ENCODE assay signal across 11 mouse cellular contexts in the genomic region with DNA sequence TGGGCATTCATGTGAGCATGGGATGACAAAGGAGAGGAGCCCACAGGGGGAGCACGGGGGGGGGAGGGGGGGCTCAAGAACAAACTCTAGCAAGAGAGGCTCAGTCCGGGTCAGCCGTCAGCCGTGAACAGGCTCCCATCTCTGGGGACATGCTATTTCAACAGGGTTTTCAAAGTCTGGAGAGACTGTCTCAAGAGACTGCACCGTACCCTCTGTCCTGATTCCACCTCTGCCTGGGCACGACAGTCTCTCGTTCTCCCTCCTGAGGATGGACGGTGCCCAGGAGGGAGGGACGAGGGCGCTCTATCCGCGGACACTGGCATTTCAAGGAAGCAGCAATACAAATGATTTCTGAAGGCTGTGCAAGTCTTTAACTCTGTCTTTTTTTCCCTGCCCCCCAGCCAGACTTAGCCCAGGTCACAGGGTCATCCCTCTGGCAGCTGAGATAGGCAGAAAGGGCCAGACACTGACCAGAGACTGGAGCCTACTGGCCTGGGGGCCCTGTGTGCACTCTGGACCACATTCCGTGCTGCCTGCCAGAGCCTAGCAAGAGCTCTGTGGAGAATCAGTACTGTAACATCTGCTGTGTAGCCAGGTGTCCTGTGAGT.
A peak's percentile ranks its signal among the peaks of the same experiment; 100 is the strongest.
DNase-seq lines count a peak whose midpoint lies in the region; ATAC-seq lines count a peak whose summit lies in the region.
"Had no signal": no experiment of that assay in that cellular context is flagged by ENCODE, and none has a peak within 500 bp of the region (broad histone marks: within the 10 kb centered on the region; RNA-seq: fewer than 3 reads in every experiment).

No protein-coding gene starts in this region.

- peak; percentile 61 for DNase-seq in adrenal gland, postnatal 14 days
- DNase-seq in adrenal gland, postnatal 4 days (ENCODE audit: low spot score in 2 of 2) = no peak
- peak; percentile 69 to 91 for DNase-seq in kidney, postnatal 25 days
- DNase-seq in layer of hippocampus, adult 18-20 months (ENCODE audit: low spot score in 2 of 2) = no peak
- no peak for DNase-seq in lung, postnatal 10 days
- DNase-seq: right cerebral cortex, postnatal 4 days had no signal

- no peaks in the 10 kb centered on the region for H3K9me3 ChIP-seq in midbrain, embryonic 12.5 days
- no peaks in the 10 kb centered on the region for H3K9me3 ChIP-seq in midbrain, embryonic 15.5 days
- no peaks in the 10 kb centered on the region for H3K9me3 ChIP-seq in stomach, embryonic 16.5 days (replicated peaks; ENCODE audit: control insufficient read depth, low read length)

- no peak overlapping the region for H3K4me3 ChIP-seq in midbrain, embryonic 12.5 days
- no peak overlapping the region for H3K4me3 ChIP-seq in midbrain, embryonic 15.5 days
- H3K4me3 ChIP-seq in stomach, embryonic 16.5 days (replicated peaks; ENCODE audit: low read length) = no peak overlapping the region
- H3K4me3 ChIP-seq: erythroblast, embryonic 14.5 days had no signal

- peaks cover 22% of the 10 kb centered on the region for H3K27me3 ChIP-seq in midbrain, embryonic 12.5 days
- H3K27me3 ChIP-seq in midbrain, embryonic 15.5 days (replicated peaks) = no peaks in the 10 kb centered on the region
- no peaks in the 10 kb centered on the region; the same call in 1 of the 2 replicates for H3K27me3 ChIP-seq in stomach, embryonic 16.5 days (ENCODE audit: control insufficient read depth, insufficient read depth, low read length)

- WGBS in midbrain, embryonic 12.5 days = 10% methylated on average over 13 of the region's 13 CpGs
- WGBS in midbrain, embryonic 15.5 days = 13% methylated on average over 13 of the region's 13 CpGs
- 29% methylated on average over 13 of the region's 13 CpGs for WGBS in stomach, embryonic 16.5 days

- peak overlapping the region; percentile 22; the same call in 1 of the 2 replicates for H3K4me2 ChIP-seq in midbrain, embryonic 12.5 days (replicated peaks)
- H3K4me2 ChIP-seq in midbrain, embryonic 15.5 days = no peak overlapping the region
- no peak overlapping the region; the same call in 1 of the 2 replicates for H3K4me2 ChIP-seq in stomach, embryonic 16.5 days (ENCODE audit: low read depth, low read length)

- H3K4me1 ChIP-seq in midbrain, embryonic 12.5 days = peaks cover 41% of the 10 kb centered on the region
- peaks cover 30% of the 10 kb centered on the region for H3K4me1 ChIP-seq in midbrain, embryonic 15.5 days
- peaks cover 25% of the 10 kb centered on the region; the same call in 1 of the 2 replicates for H3K4me1 ChIP-seq in stomach, embryonic 16.5 days (ENCODE audit: control insufficient read depth, insufficient read depth, low read length)

- no peak overlapping the region; the same call in 1 of the 2 replicates for H3K9ac ChIP-seq in midbrain, embryonic 12.5 days (replicated peaks)
- H3K9ac ChIP-seq in midbrain, embryonic 15.5 days = no peak overlapping the region
- H3K9ac ChIP-seq in stomach, embryonic 16.5 days (ENCODE audit: low read length) = 0 out of 2 replicates have a peak overlapping the region, but pooled peaks have one; percentile 26

- no peak for ATAC-seq in midbrain, embryonic 12.5 days (ENCODE audit: low FRiP score, low read depth)
- no peak for ATAC-seq in midbrain, embryonic 15.5 days (replicated peaks)
- ATAC-seq in stomach, embryonic 16.5 days (ENCODE audit: insufficient read depth, low FRiP score) = no peak
- ATAC-seq: activated CD4-positive, CD25-positive, alpha-beta regulatory T cell, adult 4 months had no signal

- H3K36me3 ChIP-seq in midbrain, embryonic 12.5 days = no peaks in the 10 kb centered on the region
- H3K36me3 ChIP-seq in midbrain, embryonic 15.5 days (replicated peaks) = no peaks in the 10 kb centered on the region
- no peaks in the 10 kb centered on the region for H3K36me3 ChIP-seq in stomach, embryonic 16.5 days (ENCODE audit: control insufficient read depth, insufficient read depth, low read length)

- H3K27ac ChIP-seq in midbrain, embryonic 12.5 days (replicated peaks) = no peak overlapping the region
- H3K27ac ChIP-seq in midbrain, embryonic 15.5 days = no peak overlapping the region
- H3K27ac ChIP-seq in stomach, embryonic 16.5 days (ENCODE audit: low read length) = no peak overlapping the region

Comparison
In these comparisons a context has a peak if more than half of its experiments do, and no peak if none do; other contexts are left out.
1. DNase-seq: peak in adrenal gland, postnatal 14 days (single experiment) and kidney, postnatal 25 days (2 of 2); none in adrenal gland, postnatal 4 days (0 of 2), layer of hippocampus, adult 18-20 months (0 of 2) and lung, postnatal 10 days (single experiment).